Mouse (Mus musculus) midbrain, postnatal 0 days (tissue): ENCODE data around the gene Ninj2. TPM values are rescaled to one million over a fixed set of nuclear protein-coding genes. Genes with fewer than 3 reads are reported as not detected.
A peak's percentile ranks its signal among the peaks of the same experiment; 100 is the strongest.

Experiments
- ATAC-seq: fragments of 200-750 bp; cut with Nextera tagmentation; 2 replicates; pipeline ENCODE4 v1.8.0; 2017; ENCODE audit warnings: moderate number of reproducible peaks, mild to moderate bottlenecking, moderate TSS enrichment, moderate library complexity; ENCODE audit not compliant: low FRiP score
- DNase-seq: peaks from one replicate; pipeline ENCODE4 v3.0.0-alpha.2; 2015; ENCODE audit warnings: low spot score
- H3K27ac ChIP-seq: fragments of 300-500 bp; sonication (generic); 2 replicates; pipeline ENCODE4 v1.5.1; 2014; ENCODE audit warnings: low read depth, mild to moderate bottlenecking, low read length, mixed read lengths
- H3K27me3 ChIP-seq: fragments of 300-500 bp; sonication (generic); 2 replicates; pipeline ENCODE4 v1.6.1; 2014; ENCODE audit warnings: low read length, control low read depth, mixed read lengths; ENCODE audit not compliant: insufficient read depth
- H3K36me3 ChIP-seq: fragments of 300-500 bp; sonication (generic); 2 replicates; pipeline ENCODE4 v1.6.1; 2014; ENCODE audit warnings: low read length, control low read depth, mixed read lengths; ENCODE audit not compliant: insufficient read depth
- H3K4me1 ChIP-seq: fragments of 300-500 bp; sonication (generic); 2 replicates; pipeline ENCODE4 v1.6.1; 2014; ENCODE audit warnings: mild to moderate bottlenecking, control low read depth, antibody characterized with exemption, low read length, mixed read lengths; ENCODE audit not compliant: insufficient read depth
- H3K4me2 ChIP-seq: fragments of 300-500 bp; sonication (generic); 2 replicates; pipeline ENCODE4 v1.6.1; 2014; ENCODE audit warnings: low read depth, mild to moderate bottlenecking, low read length, mixed read lengths; ENCODE audit not compliant: poor library complexity, severe bottlenecking
- H3K4me3 ChIP-seq: fragments of 300-500 bp; sonication (generic); 2 replicates; pipeline ENCODE4 v1.5.1; 2014; ENCODE audit warnings: low read depth, mild to moderate bottlenecking, low read length, moderate library complexity
- H3K9ac ChIP-seq: fragments of 300-500 bp; sonication (generic); replicated peaks from 2 replicates; pipeline ENCODE4 v1.6.1; 2014; ENCODE audit warnings: mild to moderate bottlenecking, low read length, moderate library complexity, mixed read lengths; ENCODE audit not compliant: poor library complexity, severe bottlenecking
- H3K9me3 ChIP-seq: fragments of 300-500 bp; sonication (generic); 2 replicates; pipeline ENCODE4 v1.6.1; 2016; ENCODE audit warnings: low read length, control low read depth
- CTCF ChIP-seq: IDR thresholded peaks from 2 replicates; pipeline ENCODE4 v1.5.1; 2016; ENCODE audit warnings: antibody characterized with exemption, mild to moderate bottlenecking
- WGBS: fragments of 180-500 bp; shearing (Covaris S2); extraction: QIAGEN DNeasy Blood & Tissue Kit; methylation state at CpG from one replicate; pipeline ENCODE4 v1.1.7; 2014; 5-methylcytosine and 5-hydroxymethylcytosine counted together
- polyA plus RNA-seq: library from polyadenylated mRNA; unstranded; fragments of >200 nt; fragmentation: Nextera tagmentation; extraction: Ambion mirVana; gene quantifications from 2 replicates; pipeline ENCODE4 v1.2.1, GENCODE M21; 2015
- total RNA-seq: library from RNA; depleted of rRNA; stranded (reverse); fragments of >200 nt; gene quantifications from 2 replicates; pipeline ENCODE4 v1.2.3, GENCODE M21; 2014; rRNA removed

Gene Ninj2
- total RNA-seq = not detected in 2 replicates
- polyA plus RNA-seq = not detected in 2 replicates

DNA sequence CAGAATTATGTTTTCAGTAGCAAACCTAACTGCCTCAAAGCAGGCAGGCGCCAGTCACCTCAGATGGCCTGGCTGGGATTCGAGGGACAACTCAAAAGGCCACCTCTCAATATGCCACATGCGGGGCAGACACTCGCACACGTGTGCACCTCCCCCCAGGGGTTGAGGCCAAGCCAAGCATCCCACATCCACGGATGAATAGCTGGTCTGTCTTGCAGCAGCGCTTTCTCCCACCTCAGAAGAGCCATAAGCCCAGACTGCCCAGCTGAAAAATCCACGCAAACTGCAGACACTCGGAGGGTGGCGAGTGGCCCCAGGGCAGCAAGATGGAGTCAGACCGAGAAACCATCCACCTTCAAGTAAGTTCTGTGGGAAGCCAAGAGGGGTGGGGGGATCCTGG is at the start of gene Ninj2:
Ninj2 (plus strand) TSS at position 251 of the 400 bp plus-strand sequence.
- Histone ChIP-seq H3K9me3 (no peaks in the 10 kb centered on the region), H3K9ac (no peak within 1 kb of the TSS), H3K4me3 (no peak within 1 kb of the TSS), H3K27me3 (no peaks in the 10 kb centered on the region), H3K4me2 (no peak within 1 kb of the TSS), H3K27ac (no peak within 1 kb of the TSS), H3K4me1 (no peaks in the 10 kb centered on the region), H3K36me3 (no peaks in the 10 kb centered on the region)
- DNase-seq (no peak), ATAC-seq (no peak)
- WGBS = 58% methylated on average over 11 of the region's 11 CpGs
- TF ChIP-seq CTCF = no peak

GRCm38 (mm10) chr6:120045406-120045805 is 47.7 kb upstream of the Ninj2 start:
- 60% methylated on average over 4 of the region's 4 CpGs for WGBS
- ATAC-seq (no peak), DNase-seq (no peak)
- H3K27me3 ChIP-seq = no peaks in the 10 kb centered on the region
- H3K36me3 ChIP-seq = no peaks in the 10 kb centered on the region
- H3K4me2 ChIP-seq = no peak overlapping the region
- no peak overlapping the region for H3K4me3 ChIP-seq
- no peak overlapping the region for H3K9ac ChIP-seq
- no peaks in the 10 kb centered on the region for H3K4me1 ChIP-seq
- no peak overlapping the region for H3K27ac ChIP-seq
- H3K9me3 ChIP-seq = no peaks in the 10 kb centered on the region
- TF ChIP-seq CTCF = no peak

- H3K36me3 ChIP-seq = no peaks in the 10 kb centered on the region
- H3K9me3 ChIP-seq = no peaks in the 10 kb centered on the region
- ATAC-seq = no peak
- H3K4me1 ChIP-seq = no peaks in the 10 kb centered on the region
- H3K4me3 ChIP-seq = no peak overlapping the region
- no peaks in the 10 kb centered on the region for H3K27me3 ChIP-seq
- H3K27ac ChIP-seq = no peak overlapping the region
- DNase-seq = no peak
- H3K4me2 ChIP-seq = no peak overlapping the region
- 89% methylated on average over 7 of the region's 7 CpGs for WGBS
- no peak for TF ChIP-seq CTCF
- H3K9ac ChIP-seq = no peak overlapping the region
Measured at GRCm38 (mm10) chr6:120047705-120048292, 45.4 kb upstream of the Ninj2 start.

DNA sequence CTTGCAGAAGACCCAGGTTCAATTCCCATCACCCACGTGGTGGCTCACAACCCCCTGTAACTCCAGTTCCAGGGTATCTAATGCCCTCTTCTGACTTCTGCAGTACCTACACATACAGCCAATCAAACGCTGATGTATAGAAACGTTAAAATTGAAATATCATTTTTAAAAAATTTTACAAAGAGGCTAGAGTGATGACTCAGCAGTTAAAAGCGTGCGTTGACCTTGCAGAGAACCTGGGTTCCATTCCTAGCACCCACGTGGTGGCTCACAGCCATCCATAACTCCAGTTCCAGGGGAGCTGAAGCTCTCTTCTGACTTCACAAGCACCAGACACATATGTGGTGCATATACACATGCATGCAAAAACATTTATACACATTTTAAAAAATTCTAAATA is 38.7 kb upstream of the Ninj2 start:
- 88% methylated on average over 6 of the region's 6 CpGs for whole genome bisulfite sequencing
- Histone ChIP-seq H3K9me3 (no peaks in the 10 kb centered on the region), H3K4me3 (no peak overlapping the region), H3K4me2 (no peak overlapping the region), H3K4me1 (no peaks in the 10 kb centered on the region), H3K27me3 (no peaks in the 10 kb centered on the region), H3K27ac (no peak overlapping the region), H3K9ac (no peak overlapping the region), H3K36me3 (no peaks in the 10 kb centered on the region)
- ATAC-seq = no peak
- no peak for DNase-seq
- TF ChIP-seq CTCF = no peak

DNA sequence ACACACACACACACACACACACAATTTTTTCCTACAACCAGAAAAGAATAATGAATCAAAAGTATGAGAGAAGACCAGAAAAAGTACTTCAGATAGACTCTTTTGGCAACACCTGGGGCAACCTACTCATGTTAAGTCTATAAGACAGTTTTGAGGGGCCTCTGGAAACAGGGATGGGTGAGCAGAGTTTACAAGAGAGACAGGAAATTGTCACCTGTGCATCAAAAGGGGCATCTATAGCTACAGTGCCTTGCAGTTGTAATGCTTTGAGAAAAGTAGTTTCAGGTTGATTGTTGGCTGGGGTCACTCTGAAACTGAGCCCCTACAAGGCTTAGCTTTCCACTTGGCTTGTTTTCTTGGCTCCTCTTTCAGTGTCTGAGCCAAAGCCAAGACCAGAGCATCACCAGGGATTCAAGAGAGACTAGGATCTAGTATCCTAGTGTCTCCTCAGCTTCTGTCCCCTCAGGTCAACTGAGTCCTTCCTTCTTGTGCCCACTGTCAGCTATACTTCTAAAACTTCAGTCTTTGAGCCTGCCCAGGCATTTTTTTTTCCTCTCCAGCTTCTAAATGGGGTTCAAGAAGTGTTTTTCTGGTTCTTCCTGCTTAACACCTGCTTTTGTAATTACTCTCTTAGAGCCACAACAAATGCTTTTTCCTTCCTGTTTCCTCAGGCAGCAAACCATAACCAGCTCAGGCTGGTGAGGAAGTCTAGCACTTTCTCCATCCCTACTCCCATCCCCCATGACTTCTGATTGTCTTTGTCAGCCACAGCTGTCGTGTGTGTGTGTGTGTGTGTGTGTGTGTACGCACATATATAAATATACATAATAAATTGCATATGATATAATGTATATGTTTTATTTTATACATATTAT is 37.2 kb upstream of the Ninj2 start:
- Histone ChIP-seq H3K27me3 (no peaks in the 10 kb centered on the region), H3K9ac (no peak overlapping the region), H3K4me3 (no peak overlapping the region), H3K4me2 (no peak overlapping the region), H3K9me3 (no peaks in the 10 kb centered on the region), H3K27ac (no peak overlapping the region), H3K4me1 (no peaks in the 10 kb centered on the region), H3K36me3 (no peaks in the 10 kb centered on the region)
- ATAC-seq = no peak
- 75% methylated on average over 2 of the region's 2 CpGs for WGBS
- no peak for TF ChIP-seq CTCF
- peak; percentile 5 for DNase-seq

DNA sequence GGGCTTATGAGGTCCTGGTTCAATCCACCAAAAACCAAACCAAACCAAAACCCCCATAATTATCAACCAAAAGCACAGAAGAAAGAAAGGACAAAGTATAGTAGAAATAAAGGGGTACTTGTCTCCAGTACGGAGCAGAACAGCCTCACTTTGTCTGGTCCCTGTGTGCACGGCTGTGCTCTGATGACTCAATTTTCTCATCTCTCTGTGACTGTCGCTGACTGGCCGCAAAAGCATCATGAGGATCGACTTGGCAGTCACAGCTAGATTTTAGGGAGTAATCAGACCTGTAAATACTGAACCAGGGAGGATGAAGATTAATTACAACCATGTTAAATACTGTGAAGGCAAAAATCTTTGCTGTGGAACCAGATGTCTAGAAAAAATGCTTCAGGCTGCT is 30.2 kb upstream of the Ninj2 start:
- no peak for ATAC-seq
- Histone ChIP-seq H3K36me3 (no peaks in the 10 kb centered on the region), H3K27me3 (no peaks in the 10 kb centered on the region), H3K4me1 (no peaks in the 10 kb centered on the region), H3K4me2 (no peak overlapping the region), H3K4me3 (no peak overlapping the region), H3K9ac (no peak overlapping the region), H3K9me3 (no peaks in the 10 kb centered on the region), H3K27ac (no peak overlapping the region)
- no peak for TF ChIP-seq CTCF
- WGBS = 83% methylated on average over 5 of the region's 5 CpGs
- DNase-seq = no peak
